Mouse (Mus musculus): ENCODE measurements around the gene Gm10354. TPM values are rescaled to one million over a fixed set of nuclear protein-coding genes. Genes with fewer than 3 reads are reported as not detected.

Gene Gm10354
- polyA plus RNA-seq (2012; rRNA removed), result not detected in 2 replicates

GRCm38 (mm10) chr5:14978835-14979234, at the start of gene Gm10354:
Gene Gm10354, minus strand, starts transcription at chr5:14978935.

GRCm38 (mm10) chr5:14938329-14938728, 40.4 kb downstream of the Gm10354 start, which contains the start of gene Speer4e:
Gene Speer4e, minus strand, starts transcription at chr5:14938429.

Other genes starting within 250 kb of the Gm10354 start
- gene Gm9758, start 64.0 kb downstream of the Gm10354 start, polyA plus RNA-seq (2012; rRNA removed), result not detected in 2 replicates
- not detected in 2 replicates for gene Speer4e, start 40.5 kb downstream of the Gm10354 start, polyA plus RNA-seq (2012; rRNA removed)
- gene Gm17019, start 54.1 kb upstream of the Gm10354 start, polyA plus RNA-seq (2012; rRNA removed), result not detected in 2 replicates